Mouse (Mus musculus): ENCODE results near the gene Sdccag8.

Sdccag8 gene

DNA sequence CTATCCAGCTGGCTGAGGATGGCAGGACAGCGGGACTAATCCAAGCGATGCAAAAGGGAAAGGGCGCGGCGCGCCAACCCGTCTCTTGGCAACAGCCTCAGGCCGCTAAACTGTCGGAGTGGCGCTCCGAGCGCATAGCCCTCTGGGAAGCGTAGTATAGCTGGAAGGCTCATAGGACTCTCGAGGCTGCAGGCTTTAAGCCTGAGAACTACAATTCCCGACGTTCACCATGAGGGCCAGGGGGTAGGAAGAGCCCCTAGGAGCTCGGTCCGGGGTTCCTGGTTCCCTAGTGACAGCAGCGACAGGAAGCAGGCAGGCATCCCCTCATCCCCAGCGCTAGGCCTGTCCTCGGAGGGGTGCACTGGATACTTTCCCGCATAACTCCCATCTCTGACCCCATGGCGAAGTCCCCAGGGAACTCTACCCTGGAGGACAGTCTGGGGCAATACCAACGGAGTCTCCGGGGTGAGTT, at the start of gene Sdccag8:
TSS of gene Sdccag8 (plus strand) at position 70 of the 472 bp plus-strand sequence.
- DNase-seq (ENCODE audit: low spot score) = peak; percentile 82

GRCm38 (mm10) chr1:176774533-176774932, 39.9 kb upstream of the Sdccag8 start:
- no peak for DNase-seq (ENCODE audit: low spot score)

DNA sequence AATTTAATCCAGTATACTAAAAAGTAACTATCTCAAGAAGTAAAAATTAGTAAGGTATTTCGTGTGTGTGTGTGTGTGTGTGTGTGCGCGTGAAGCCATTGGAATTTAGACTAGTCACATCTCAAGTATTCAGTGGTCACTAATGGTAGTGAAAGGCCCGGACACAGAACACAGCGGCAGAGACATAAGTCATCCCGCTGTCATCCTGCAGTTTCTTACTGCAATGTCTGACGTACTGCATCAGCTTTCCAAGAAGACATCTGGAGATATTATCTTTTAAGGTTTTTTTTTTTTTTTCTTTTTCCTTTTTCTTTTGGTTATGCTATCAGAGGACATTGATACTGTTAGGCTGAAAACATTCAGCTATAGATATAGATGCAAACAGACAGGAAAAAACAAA, 25.1 kb upstream of the Sdccag8 start:
- no peak for DNase-seq (ENCODE audit: low spot score)

- DNase-seq (ENCODE audit: low spot score) = no peak
These were observed 22.3 kb upstream of the Sdccag8 start for GRCm38 (mm10) chr1:176792175-176792574.

GRCm38 (mm10) chr1:176798673-176799072, 15.8 kb upstream of the Sdccag8 start:
- no peak for DNase-seq (ENCODE audit: low spot score)

DNA sequence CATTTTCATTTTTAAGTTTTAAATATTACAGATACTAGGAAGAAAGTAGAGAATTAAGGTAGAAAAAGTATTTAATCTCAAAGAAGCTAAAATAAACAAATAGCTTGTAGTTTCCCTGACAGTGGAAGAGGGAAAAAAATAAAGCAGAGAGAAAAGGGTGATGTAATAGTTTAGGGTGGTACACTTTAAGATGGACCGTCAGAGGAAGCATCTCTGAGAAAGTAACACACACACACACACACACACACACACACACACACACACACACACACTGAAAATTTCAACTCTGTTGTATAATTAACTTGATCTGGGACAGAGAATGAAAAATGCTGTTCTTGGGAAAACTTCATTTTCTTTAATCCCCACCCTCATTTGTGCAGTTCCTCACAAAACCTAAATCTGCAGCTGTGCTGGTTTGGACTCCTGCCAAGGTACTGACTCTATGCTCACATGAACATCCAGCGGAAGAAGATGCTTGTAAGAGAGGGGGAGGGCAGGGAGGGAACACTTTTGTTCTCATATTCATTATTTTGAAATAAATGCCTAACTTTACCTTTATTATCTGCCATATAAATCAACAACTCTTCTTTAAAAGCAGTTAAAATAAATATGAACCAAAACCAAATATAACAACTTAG, 13.6 kb upstream of the Sdccag8 start:
- DNase-seq (ENCODE audit: low spot score) = no peak

- DNase-seq (ENCODE audit: low spot score) = no peak
These were observed 4.3 kb upstream of the Sdccag8 start for GRCm38 (mm10) chr1:176810161-176810560.

DNA sequence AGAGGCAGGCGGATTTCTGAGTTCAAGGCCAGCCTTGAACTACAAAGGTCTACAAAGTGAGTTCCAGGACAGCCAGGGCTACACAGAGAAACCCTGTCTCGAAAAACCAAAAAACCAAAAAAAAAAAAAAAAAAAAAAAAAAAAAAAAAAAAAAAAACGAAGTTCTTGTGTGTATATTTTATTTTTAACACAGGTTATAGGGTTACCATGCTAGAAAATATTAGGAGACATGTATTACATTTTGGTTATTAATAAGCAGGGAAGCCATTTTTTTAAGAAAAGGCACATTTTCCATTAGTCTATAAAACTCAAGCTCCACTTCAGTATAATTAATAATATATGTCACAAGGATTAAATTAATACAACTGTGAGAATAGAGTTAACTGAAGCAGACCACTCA, 2.6 kb upstream of the Sdccag8 start:
- DNase-seq (ENCODE audit: low spot score) = no peak

DNA sequence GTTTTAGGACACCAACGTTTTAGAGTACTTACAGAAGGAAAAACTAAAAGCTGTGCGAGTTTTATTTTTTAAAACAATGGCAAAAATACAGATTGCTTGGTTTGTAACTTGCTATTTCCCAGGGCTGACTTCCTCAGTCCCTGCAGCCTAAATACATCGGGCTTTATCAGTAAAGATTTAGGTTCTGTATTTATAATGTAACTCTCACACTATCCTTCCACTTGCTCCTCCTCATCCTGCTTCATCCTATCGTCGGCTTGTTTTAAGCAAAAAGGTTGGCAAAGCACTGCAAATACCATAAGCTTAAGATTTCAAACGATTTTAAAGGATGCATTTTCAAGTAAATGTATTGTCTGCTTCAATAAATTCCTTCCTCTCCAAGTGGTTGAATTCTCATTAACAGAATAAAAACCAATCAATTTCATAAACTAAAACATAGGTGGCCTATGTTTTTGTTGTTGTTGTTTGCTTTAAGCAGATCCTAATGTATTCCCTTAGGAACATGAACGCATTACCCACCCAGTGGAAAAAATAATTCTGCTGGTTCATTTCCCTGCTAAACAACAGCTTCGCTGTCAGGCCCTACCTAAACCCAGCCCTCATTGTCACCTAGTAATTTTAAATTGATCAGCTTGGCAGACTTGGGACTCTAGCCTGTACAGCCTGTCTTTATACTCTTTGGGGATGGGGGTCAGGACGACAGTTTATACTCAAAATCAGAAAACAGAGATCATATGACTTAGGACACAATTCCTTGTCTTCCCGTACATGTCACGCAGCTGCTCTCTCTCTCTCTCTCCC, 1.8 kb upstream of the Sdccag8 start:
- no peak for DNase-seq (ENCODE audit: low spot score)

GRCm38 (mm10) chr1:176813292-176814035, 996 bp upstream of the Sdccag8 start:
- peak; percentile 46 for DNase-seq (ENCODE audit: low spot score)

GRCm38 (mm10) chr1:176814036-176814420, 432 bp upstream of the Sdccag8 start, which contains the start of gene Cep170:
Cep170 (minus strand) TSS chr1:176814067.
- peak; percentile 97 for DNase-seq (ENCODE audit: low spot score)

- no peak for DNase-seq (ENCODE audit: low spot score)
These were observed 2.3 kb downstream of the Sdccag8 start for GRCm38 (mm10) chr1:176816728-176817127.

DNA sequence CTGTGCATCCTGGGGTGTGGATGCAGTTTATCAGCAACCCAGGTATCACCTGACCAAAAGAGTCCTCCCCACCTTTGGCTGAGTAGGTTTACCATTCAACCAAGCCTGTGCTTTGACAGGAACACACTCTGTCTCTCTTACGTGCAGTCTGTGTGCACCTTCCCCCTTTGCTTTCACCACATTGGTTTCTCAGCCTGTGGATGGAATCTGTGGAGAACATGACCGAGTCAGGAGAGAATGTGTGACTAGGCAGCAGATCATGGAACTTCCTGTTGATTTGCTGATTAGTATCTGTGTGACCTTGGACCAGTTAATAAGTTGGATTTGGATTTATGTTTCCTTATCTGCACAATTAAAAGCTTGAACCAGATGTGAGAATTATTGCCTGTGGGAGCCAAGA, 3.7 kb downstream of the Sdccag8 start:
- DNase-seq (ENCODE audit: low spot score) = no peak

DNA sequence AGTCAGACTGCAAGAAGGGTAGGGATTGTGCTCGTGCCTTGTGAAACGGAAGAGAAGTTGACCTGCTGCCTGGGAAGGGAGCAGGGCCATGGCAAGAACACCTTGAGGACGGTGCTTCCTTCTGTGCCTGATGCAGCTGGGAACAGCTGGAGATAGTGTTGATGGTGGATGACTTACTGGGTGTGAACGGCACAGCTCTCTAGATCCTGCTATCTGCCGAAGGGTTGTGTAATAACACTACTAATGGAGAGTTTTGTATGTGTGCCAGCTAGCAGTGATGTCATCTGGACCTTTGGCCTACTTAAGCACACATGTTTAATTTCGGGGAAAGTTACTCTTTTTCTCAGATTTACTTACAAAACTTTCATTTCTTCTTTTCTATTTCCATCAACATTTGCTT, 4.3 kb downstream of the Sdccag8 start:
- DNase-seq (ENCODE audit: low spot score) = no peak

GRCm38 (mm10) chr1:176821929-176822328, 7.5 kb downstream of the Sdccag8 start:
- DNase-seq (ENCODE audit: low spot score) = no peak

- no peak for DNase-seq (ENCODE audit: low spot score)
These were observed 8.5 kb downstream of the Sdccag8 start for GRCm38 (mm10) chr1:176822949-176823348.

GRCm38 (mm10) chr1:176823889-176824288, 9.4 kb downstream of the Sdccag8 start:
- DNase-seq (ENCODE audit: low spot score) = no peak

DNA sequence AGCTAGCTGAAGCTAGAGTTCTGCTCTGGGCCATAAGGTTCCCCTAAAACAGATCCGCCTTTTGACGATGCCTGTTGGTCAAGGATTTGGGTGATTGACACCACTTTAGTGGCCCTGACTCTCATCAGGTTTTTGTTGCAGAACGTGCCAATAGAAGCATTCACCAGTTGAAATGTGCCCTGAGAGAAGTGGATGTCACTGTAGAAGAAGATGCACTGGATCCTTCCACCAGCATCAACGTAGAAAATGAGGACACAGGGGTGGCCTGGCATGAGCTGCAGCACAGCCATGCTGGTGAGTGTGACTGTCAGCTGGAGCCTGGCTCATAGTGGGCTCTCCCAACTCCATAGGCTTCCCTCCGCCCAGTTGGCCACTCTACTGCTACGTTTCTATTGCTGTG, 10.2 kb downstream of the Sdccag8 start:
- no peak for DNase-seq (ENCODE audit: low spot score)

DNA sequence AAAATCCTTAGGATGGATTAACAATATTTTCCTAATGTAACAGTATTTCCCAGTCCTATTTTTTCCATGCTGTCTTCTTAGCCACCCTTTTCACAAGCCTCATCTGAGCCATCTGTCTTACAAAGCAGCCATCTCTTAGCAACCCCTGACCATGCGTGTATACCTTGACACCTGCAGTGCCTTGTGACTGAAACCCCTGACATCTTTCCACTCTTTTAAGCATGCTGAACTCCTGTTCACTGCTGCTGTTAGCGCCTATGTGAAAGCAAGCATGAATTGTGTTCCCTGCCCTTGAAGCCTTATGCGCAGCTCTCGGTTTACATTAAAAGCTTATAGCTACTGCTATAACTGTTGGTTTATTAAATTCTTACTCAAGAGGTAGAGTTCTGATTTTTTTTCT, 10.6 kb downstream of the Sdccag8 start:
- DNase-seq (ENCODE audit: low spot score) = no peak

GRCm38 (mm10) chr1:176826186-176826585, 11.7 kb downstream of the Sdccag8 start:
- DNase-seq (ENCODE audit: low spot score) = no peak

DNA sequence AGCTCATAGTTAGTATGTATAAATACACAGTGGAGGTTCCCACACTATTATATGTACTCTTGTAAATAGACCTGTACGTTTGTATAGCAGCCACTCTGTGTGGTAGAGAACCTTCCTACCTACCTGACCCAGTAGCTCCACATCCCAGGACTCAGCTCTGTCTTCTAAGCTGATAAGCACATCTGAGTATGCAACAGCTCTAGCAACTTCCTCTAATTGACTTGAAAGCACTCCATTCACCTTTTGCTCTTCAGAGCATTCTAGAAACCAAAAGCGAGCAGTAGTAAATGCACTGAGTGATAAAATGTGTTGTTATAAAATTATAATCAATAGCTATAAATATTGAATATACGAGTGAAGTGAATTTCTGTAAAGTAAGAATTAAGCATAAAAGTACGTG, 12.5 kb downstream of the Sdccag8 start:
- no peak for DNase-seq (ENCODE audit: low spot score)

- no peak for DNase-seq (ENCODE audit: low spot score)
These were observed 12.9 kb downstream of the Sdccag8 start for GRCm38 (mm10) chr1:176827365-176827764.

Data from ovary, postnatal 14 days (tissue).